Mouse (Mus musculus): ENCODE measurements around the gene Mpi.
A peak's percentile ranks its signal among the peaks of the same experiment; 100 is the strongest.

DNA sequence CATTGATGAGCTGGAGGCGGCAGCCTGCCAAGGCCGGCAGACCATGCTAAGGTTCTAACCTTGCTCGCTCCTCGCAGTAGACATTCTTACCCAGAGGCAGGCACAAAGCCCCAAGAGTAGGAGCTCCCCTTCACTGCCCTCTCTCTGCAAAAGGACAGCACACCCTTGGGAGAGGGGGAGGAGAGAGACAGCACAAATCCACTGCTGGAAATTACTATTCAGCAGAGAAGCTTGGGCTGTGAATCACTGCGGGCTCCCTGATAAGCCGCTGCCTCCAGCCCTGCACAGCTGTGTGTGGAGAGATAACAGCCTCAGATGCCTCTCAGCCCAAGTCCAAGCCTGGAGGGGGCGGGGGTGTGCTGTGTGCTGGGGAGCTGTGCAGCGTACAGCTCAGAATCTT lies 46.9 kb downstream of the Mpi start:
- TF ChIP-seq CTCF (IDR thresholded peaks at IDR 0.05; ENCODE audit: low read depth) (peak; percentile 30; the same call in 1 of the 2 replicates), EP300 (IDR thresholded peaks at IDR 0.05; ENCODE audit: low read depth) (peak; percentile 96)

Measured in liver, postnatal 0 days (tissue).